Mouse (Mus musculus) kidney, adult 2 months (tissue): ENCODE data around the gene Dync1li2.

Experiments used
- CTCF ChIP-seq: fragments of 200-500 bp; conservative IDR thresholded peaks from 2 replicates; pipeline ENCODE4 v1.5.1; 2011; ENCODE audit warnings: low read depth, mild to moderate bottlenecking, control low read depth, low read length, moderate library complexity, mixed read lengths; ENCODE audit not compliant: insufficient read depth, insufficient read length
- POLR2A ChIP-seq: fragments of 200-500 bp; IDR thresholded peaks from one replicate; pipeline ENCODE4 v1.6.1; 2011; ENCODE audit warnings: low read depth, low read length, control low read depth

- TF ChIP-seq CTCF (no peak), POLR2A (no peak)
Measured at GRCm38 (mm10) chr8:104405430-104406187, 37.2 kb downstream of the Dync1li2 start.
